Mouse (Mus musculus) liver, embryonic 14.5 days (tissue): ENCODE measurements around the gene Unc45b.

Source experiments
- CTCF ChIP-seq: IDR thresholded peaks from 2 replicates; pipeline ENCODE4 v1.5.1; 2016; ENCODE audit warnings: antibody characterized with exemption, low read depth, control low read depth
- EP300 ChIP-seq: IDR thresholded peaks from 2 replicates; pipeline ENCODE4 v1.6.1; 2016; ENCODE audit warnings: antibody characterized with exemption, low read depth

- TF ChIP-seq CTCF, result no peak
- no peak for TF ChIP-seq EP300
These were observed 42.4 kb upstream of the Unc45b start for GRCm38 (mm10) chr11:82867956-82868355.
